Mouse (Mus musculus): ENCODE measurements around the gene Nox3. TPM values are rescaled to one million over a fixed set of nuclear protein-coding genes. Genes with fewer than 3 reads are reported as not detected.

The Nox3 gene
- polyA plus RNA-seq, 1 experiment from 2014 or later = not detected

DNA sequence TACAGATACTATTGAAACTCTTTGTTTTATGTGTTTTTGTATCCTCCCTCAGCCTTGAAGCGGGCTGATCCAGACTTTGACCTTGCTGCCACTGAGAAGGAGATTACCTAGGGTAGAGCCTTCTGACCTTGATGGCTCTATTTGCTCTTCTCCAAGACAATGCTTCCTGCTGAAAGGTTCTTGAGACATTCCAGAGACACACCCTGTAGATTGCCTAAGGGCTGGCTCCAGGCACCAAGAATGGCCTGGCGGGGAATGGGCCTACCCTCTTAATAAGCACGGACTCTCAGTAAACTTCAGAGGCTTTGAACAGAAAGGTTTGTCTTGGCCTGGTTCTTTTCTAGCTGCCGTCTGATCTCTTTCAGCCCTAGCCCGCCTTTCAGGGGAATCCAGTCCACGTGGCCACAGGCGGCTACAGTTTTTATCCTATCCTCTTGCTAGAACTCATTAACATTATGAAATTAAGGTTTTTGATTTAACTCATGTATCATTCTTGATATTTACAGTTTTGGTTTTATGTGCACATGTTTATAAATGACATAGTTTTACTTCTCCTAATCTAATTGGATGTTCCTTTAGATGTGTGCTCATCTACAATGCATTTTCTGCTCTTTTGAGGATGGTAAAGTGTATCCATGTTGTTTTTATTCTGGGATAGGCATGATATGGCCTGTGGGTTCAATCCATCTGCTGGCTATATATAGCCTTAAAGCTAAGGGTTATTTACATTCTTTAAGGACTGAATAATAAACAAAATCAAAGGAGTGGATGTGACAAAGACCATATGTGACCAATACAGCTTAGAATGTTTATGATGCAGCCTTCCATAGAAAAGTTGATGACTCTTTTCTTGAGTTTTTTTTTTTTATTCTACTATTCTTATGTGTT, 79.5 kb downstream of the Nox3 start:
- Histone ChIP-seq H3K27me3 (replicated peaks; ENCODE audit: control insufficient read depth, insufficient read depth, low read length) (no peaks in the 10 kb centered on the region), H3K4me2 (ENCODE audit: low read length) (no peak overlapping the region), H3K9me3 (ENCODE audit: control insufficient read depth, low read length) (no peaks in the 10 kb centered on the region), H3K4me3 (replicated peaks; ENCODE audit: low read length) (no peak overlapping the region), H3K9ac (replicated peaks; ENCODE audit: low read depth, low read length) (no peak overlapping the region), H3K36me3 (ENCODE audit: control insufficient read depth, insufficient read depth) (no peaks in the 10 kb centered on the region), H3K27ac (ENCODE audit: low read length) (no peak overlapping the region), H3K4me1 (replicated peaks; ENCODE audit: control insufficient read depth, insufficient read depth, low read length) (peaks cover 3% of the 10 kb centered on the region)
- no peak for ATAC-seq
- WGBS = 77% methylated on average over 7 of the region's 7 CpGs

- Histone ChIP-seq H3K27me3 (replicated peaks; ENCODE audit: control insufficient read depth, insufficient read depth, low read length) (no peaks in the 10 kb centered on the region), H3K9ac (replicated peaks; ENCODE audit: low read depth, low read length) (no peak overlapping the region), H3K4me1 (replicated peaks; ENCODE audit: control insufficient read depth, insufficient read depth, low read length) (peaks cover 6% of the 10 kb centered on the region), H3K4me2 (ENCODE audit: low read length) (no peak overlapping the region), H3K27ac (ENCODE audit: low read length) (no peak overlapping the region), H3K9me3 (ENCODE audit: control insufficient read depth, low read length) (no peaks in the 10 kb centered on the region), H3K4me3 (replicated peaks; ENCODE audit: low read length) (no peak overlapping the region), H3K36me3 (ENCODE audit: control insufficient read depth, insufficient read depth) (no peaks in the 10 kb centered on the region)
- ATAC-seq = no peak
- 67% methylated on average over 1 of the region's 1 CpGs for WGBS
These were observed 80.5 kb downstream of the Nox3 start for GRCm38 (mm10) chr17:3615553-3615952.

DNA sequence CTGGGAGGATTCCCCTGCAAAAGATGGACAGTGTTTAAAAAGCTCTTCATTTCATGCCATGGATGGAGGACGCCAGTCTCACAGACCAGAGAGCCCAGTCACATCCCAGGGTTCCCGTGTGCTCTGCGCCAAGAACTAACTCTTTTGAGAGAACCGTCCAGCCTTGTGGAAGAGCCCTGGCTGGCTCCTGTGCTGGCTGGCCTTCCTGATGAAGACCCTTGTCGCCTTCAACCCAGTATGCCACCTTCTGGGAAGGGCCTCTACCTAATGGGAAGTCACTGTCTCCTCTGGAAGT, 84.3 kb downstream of the Nox3 start:
- ATAC-seq = 0 out of 2 replicates have a peak, but pooled peaks have one; percentile 11
- Histone ChIP-seq H3K4me2 (ENCODE audit: low read length) (peak overlapping the region; percentile 52), H3K4me1 (replicated peaks; ENCODE audit: control insufficient read depth, insufficient read depth, low read length) (peaks cover 12% of the 10 kb centered on the region), H3K27me3 (replicated peaks; ENCODE audit: control insufficient read depth, insufficient read depth, low read length) (no peaks in the 10 kb centered on the region), H3K9ac (replicated peaks; ENCODE audit: low read depth, low read length) (peak overlapping the region; percentile 34), H3K36me3 (ENCODE audit: control insufficient read depth, insufficient read depth) (no peaks in the 10 kb centered on the region), H3K4me3 (replicated peaks; ENCODE audit: low read length) (no peak overlapping the region), H3K9me3 (ENCODE audit: control insufficient read depth, low read length) (no peaks in the 10 kb centered on the region), H3K27ac (ENCODE audit: low read length) (peak overlapping the region; percentile 74)
- 77% methylated on average over 5 of the region's 5 CpGs for WGBS

GRCm38 (mm10) chr17:3610928-3611780, 84.9 kb downstream of the Nox3 start:
- 13% methylated on average over 21 of the region's 21 CpGs for WGBS
- Histone ChIP-seq H3K27me3 (replicated peaks; ENCODE audit: control insufficient read depth, insufficient read depth, low read length) (no peaks in the 10 kb centered on the region), H3K4me3 (replicated peaks; ENCODE audit: low read length) (peak overlapping the region; percentile 40), H3K9me3 (ENCODE audit: control insufficient read depth, low read length) (no peaks in the 10 kb centered on the region), H3K4me1 (replicated peaks; ENCODE audit: control insufficient read depth, insufficient read depth, low read length) (peaks cover 12% of the 10 kb centered on the region), H3K4me2 (ENCODE audit: low read length) (peak overlapping the region; percentile 52), H3K27ac (ENCODE audit: low read length) (peak overlapping the region; percentile 74), H3K9ac (replicated peaks; ENCODE audit: low read depth, low read length) (peak overlapping the region; percentile 34), H3K36me3 (ENCODE audit: control insufficient read depth, insufficient read depth) (no peaks in the 10 kb centered on the region)
- peak; percentile 92 for ATAC-seq

DNA sequence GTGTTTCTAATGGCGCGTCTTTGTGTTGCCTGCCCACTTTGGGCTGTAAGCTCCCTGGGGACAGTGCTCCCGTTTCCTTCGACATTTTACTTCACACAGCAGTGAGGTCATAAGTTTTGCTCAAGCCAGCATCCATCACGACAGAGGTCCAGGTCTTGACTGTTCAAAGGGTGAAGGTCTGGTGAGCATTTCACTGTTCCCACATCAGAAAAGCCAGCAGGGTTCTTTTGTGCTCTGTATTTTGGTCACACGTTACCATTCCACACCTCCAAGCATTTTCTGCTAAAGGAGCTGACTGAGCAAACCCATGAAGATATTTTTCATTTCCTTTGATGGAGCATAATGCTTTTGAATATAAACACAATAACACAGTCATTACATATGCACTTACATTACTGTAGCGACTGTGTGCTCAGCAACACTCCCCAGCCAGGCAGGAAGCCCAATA, 85.7 kb downstream of the Nox3 start:
- ATAC-seq = peak; percentile 47; the same call in 1 of the 2 replicates
- no peak overlapping the region; the same call in 1 of the 2 replicates for H3K9ac ChIP-seq (replicated peaks; ENCODE audit: low read depth, low read length)
- no peaks in the 10 kb centered on the region for H3K27me3 ChIP-seq (replicated peaks; ENCODE audit: control insufficient read depth, insufficient read depth, low read length)
- H3K4me2 ChIP-seq (ENCODE audit: low read length) = peak overlapping the region; percentile 52
- H3K36me3 ChIP-seq (ENCODE audit: control insufficient read depth, insufficient read depth) = no peaks in the 10 kb centered on the region
- H3K4me3 ChIP-seq (replicated peaks; ENCODE audit: low read length) = peak overlapping the region; percentile 40; the same call in 1 of the 2 replicates
- H3K4me1 ChIP-seq (replicated peaks; ENCODE audit: control insufficient read depth, insufficient read depth, low read length) = peaks cover 12% of the 10 kb centered on the region
- peak overlapping the region; percentile 74 for H3K27ac ChIP-seq (ENCODE audit: low read length)
- 40% methylated on average over 7 of the region's 7 CpGs for WGBS
- H3K9me3 ChIP-seq (ENCODE audit: control insufficient read depth, low read length) = no peaks in the 10 kb centered on the region

GRCm38 (mm10) chr17:3602954-3603672, 92.9 kb downstream of the Nox3 start:
- H3K4me3 ChIP-seq (replicated peaks; ENCODE audit: low read length) = no peak overlapping the region
- ATAC-seq = peak; percentile 52; the same call in 1 of the 2 replicates
- H3K36me3 ChIP-seq (ENCODE audit: control insufficient read depth, insufficient read depth) = no peaks in the 10 kb centered on the region
- no peaks in the 10 kb centered on the region; the same call in 1 of the 2 replicates for H3K4me1 ChIP-seq (replicated peaks; ENCODE audit: control insufficient read depth, insufficient read depth, low read length)
- WGBS = 74% methylated on average over 6 of the region's 6 CpGs
- H3K9me3 ChIP-seq (ENCODE audit: control insufficient read depth, low read length) = no peaks in the 10 kb centered on the region
- H3K27ac ChIP-seq (ENCODE audit: low read length) = no peak overlapping the region
- H3K9ac ChIP-seq (replicated peaks; ENCODE audit: low read depth, low read length) = no peak overlapping the region
- no peak overlapping the region for H3K4me2 ChIP-seq (ENCODE audit: low read length)
- no peaks in the 10 kb centered on the region for H3K27me3 ChIP-seq (replicated peaks; ENCODE audit: control insufficient read depth, insufficient read depth, low read length)

- WGBS = 74% methylated on average over 1 of the region's 1 CpGs
- no peaks in the 10 kb centered on the region for H3K27me3 ChIP-seq (replicated peaks; ENCODE audit: control insufficient read depth, insufficient read depth, low read length)
- H3K4me3 ChIP-seq (replicated peaks; ENCODE audit: low read length) = no peak overlapping the region
- H3K4me2 ChIP-seq (ENCODE audit: low read length) = no peak overlapping the region
- no peak overlapping the region for H3K9ac ChIP-seq (replicated peaks; ENCODE audit: low read depth, low read length)
- no peak overlapping the region for H3K27ac ChIP-seq (ENCODE audit: low read length)
- ATAC-seq = no peak
- no peaks in the 10 kb centered on the region for H3K4me1 ChIP-seq (replicated peaks; ENCODE audit: control insufficient read depth, insufficient read depth, low read length)
- no peaks in the 10 kb centered on the region for H3K36me3 ChIP-seq (ENCODE audit: control insufficient read depth, insufficient read depth)
- no peaks in the 10 kb centered on the region for H3K9me3 ChIP-seq (ENCODE audit: control insufficient read depth, low read length)
These were observed 97.7 kb downstream of the Nox3 start for GRCm38 (mm10) chr17:3598393-3598792.

DNA sequence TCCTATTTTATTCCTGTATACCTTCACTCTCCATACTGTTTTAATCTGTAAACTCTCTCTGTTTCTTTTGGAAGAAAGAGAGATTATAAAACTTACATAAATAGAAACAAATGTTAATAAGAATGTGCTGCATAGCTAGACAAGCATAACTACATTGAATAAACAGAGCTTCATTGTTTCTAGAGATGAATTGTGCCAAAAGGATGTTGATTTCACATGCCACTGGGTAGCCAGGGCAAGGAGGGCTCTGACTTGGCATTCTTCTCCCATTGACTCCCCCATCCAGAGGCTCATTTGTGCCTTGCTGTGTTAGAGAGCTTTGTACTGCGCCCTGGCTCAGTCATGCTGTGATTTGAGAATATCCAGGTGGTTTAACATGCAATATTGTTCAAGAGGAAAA, 98.2 kb downstream of the Nox3 start:
- Histone ChIP-seq H3K4me3 (replicated peaks; ENCODE audit: low read length) (no peak overlapping the region), H3K36me3 (ENCODE audit: control insufficient read depth, insufficient read depth) (no peaks in the 10 kb centered on the region), H3K9ac (replicated peaks; ENCODE audit: low read depth, low read length) (no peak overlapping the region), H3K9me3 (ENCODE audit: control insufficient read depth, low read length) (no peaks in the 10 kb centered on the region), H3K27ac (ENCODE audit: low read length) (no peak overlapping the region), H3K27me3 (replicated peaks; ENCODE audit: control insufficient read depth, insufficient read depth, low read length) (no peaks in the 10 kb centered on the region), H3K4me1 (replicated peaks; ENCODE audit: control insufficient read depth, insufficient read depth, low read length) (no peaks in the 10 kb centered on the region), H3K4me2 (ENCODE audit: low read length) (no peak overlapping the region)
- ATAC-seq = no peak
- 59% methylated on average over 1 of the region's 1 CpGs for WGBS

DNA sequence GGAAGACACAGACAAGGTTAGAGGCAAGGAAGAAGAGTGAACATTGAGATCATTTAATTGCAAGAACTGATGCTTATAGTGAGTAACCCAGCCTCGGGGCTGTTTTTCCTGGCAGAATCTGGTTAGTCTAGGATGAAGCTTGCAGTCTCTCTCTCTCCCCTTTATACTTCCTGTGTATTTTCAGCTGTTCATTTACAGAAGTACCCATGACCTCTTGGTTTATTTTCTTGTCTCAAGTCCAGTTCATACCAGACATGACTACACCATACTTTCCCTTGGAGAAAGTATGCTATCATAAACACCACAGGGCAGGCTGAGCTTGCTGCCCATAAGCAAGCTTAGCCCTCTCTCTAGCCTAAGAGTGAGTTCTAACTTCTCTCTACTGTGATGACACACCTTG, 98.9 kb downstream of the Nox3 start:
- Histone ChIP-seq H3K27ac (ENCODE audit: low read length) (no peak overlapping the region; the same call in 1 of the 2 replicates), H3K4me3 (replicated peaks; ENCODE audit: low read length) (no peak overlapping the region), H3K9me3 (ENCODE audit: control insufficient read depth, low read length) (no peaks in the 10 kb centered on the region), H3K4me2 (ENCODE audit: low read length) (no peak overlapping the region), H3K9ac (replicated peaks; ENCODE audit: low read depth, low read length) (no peak overlapping the region), H3K36me3 (ENCODE audit: control insufficient read depth, insufficient read depth) (no peaks in the 10 kb centered on the region), H3K27me3 (replicated peaks; ENCODE audit: control insufficient read depth, insufficient read depth, low read length) (no peaks in the 10 kb centered on the region), H3K4me1 (replicated peaks; ENCODE audit: control insufficient read depth, insufficient read depth, low read length) (no peaks in the 10 kb centered on the region)
- WGBS = 82% methylated on average over 1 of the region's 1 CpGs
- no peak for ATAC-seq
